Mouse (Mus musculus) heart, postnatal 0 days (tissue): Measurements from ENCODE around the gene Rarg. TPM values are rescaled to one million over a fixed set of nuclear protein-coding genes. Genes with fewer than 3 reads are reported as not detected.

ENCODE experiments used
- ATAC-seq: fragments of 200-750 bp; cut with Nextera tagmentation; 2 replicates; pipeline ENCODE4 v1.8.0; 2017; ENCODE audit warnings: low read depth, moderate number of reproducible peaks, moderate library complexity; ENCODE audit not compliant: insufficient read depth
- DNase-seq: peaks from one replicate; pipeline ENCODE4 v3.0.0-alpha.2; 2016; ENCODE audit warnings: low spot score
- H3K27ac ChIP-seq: fragments of 300-500 bp; sonication (generic); 2 replicates; pipeline ENCODE4 v1.5.1; 2014; ENCODE audit warnings: low read depth, mild to moderate bottlenecking
- H3K27me3 ChIP-seq: fragments of 300-500 bp; sonication (generic); 2 replicates; pipeline ENCODE4 v1.6.1; 2014; ENCODE audit warnings: low read length, mixed read lengths; ENCODE audit not compliant: control insufficient read depth, insufficient read depth
- H3K36me3 ChIP-seq: fragments of 300-500 bp; sonication (generic); replicated peaks from 2 replicates; pipeline ENCODE4 v1.6.1; 2014; ENCODE audit warnings: low read length, mixed read lengths; ENCODE audit not compliant: control insufficient read depth, insufficient read depth
- H3K4me1 ChIP-seq: fragments of 300-500 bp; sonication (generic); 2 replicates; pipeline ENCODE4 v1.6.1; 2014; ENCODE audit warnings: antibody characterized with exemption; ENCODE audit not compliant: control insufficient read depth, insufficient read depth
- H3K4me2 ChIP-seq: fragments of 300-500 bp; sonication (generic); 2 replicates; pipeline ENCODE4 v1.6.1; 2014; ENCODE audit warnings: low read depth, mild to moderate bottlenecking, low read length, moderate library complexity
- H3K4me3 ChIP-seq: fragments of 300-500 bp; sonication (generic); 2 replicates; pipeline ENCODE4 v1.5.1; 2014; ENCODE audit warnings: low read depth, low read length
- H3K9ac ChIP-seq: fragments of 300-500 bp; sonication (generic); replicated peaks from 2 replicates; pipeline ENCODE4 v1.6.1; 2014; ENCODE audit warnings: low read depth, low read length, mixed read lengths
- H3K9me3 ChIP-seq: fragments of 300-500 bp; sonication (generic); replicated peaks from 2 replicates; pipeline ENCODE4 v1.6.1; 2016; ENCODE audit warnings: low read length; ENCODE audit not compliant: control insufficient read depth
- CTCF ChIP-seq: IDR thresholded peaks from 2 replicates; pipeline ENCODE4 v1.5.1; 2016; ENCODE audit warnings: antibody characterized with exemption, control low read depth, low read depth
- EP300 ChIP-seq: IDR thresholded peaks from 2 replicates; pipeline ENCODE4 v1.6.1; 2016; ENCODE audit warnings: antibody characterized with exemption, low read depth
- WGBS: fragments of 180-500 bp; shearing (Covaris S2); extraction: QIAGEN DNeasy Blood & Tissue Kit; methylation state at CpG from one replicate; pipeline ENCODE4 v1.1.7; 2014; 5-methylcytosine and 5-hydroxymethylcytosine counted together
- polyA plus RNA-seq: library from polyadenylated mRNA; unstranded; fragments of >200 nt; fragmentation: Nextera tagmentation; extraction: Ambion mirVana; gene quantifications from 2 replicates; pipeline ENCODE4 v1.2.1, GENCODE M21; 2015
- total RNA-seq: library from RNA; depleted of rRNA; stranded (reverse); fragments of >200 nt; gene quantifications from 2 replicates; pipeline ENCODE4 v1.2.3, GENCODE M21; 2014; ENCODE audit warnings: low replicate concordance

Gene Rarg
- total and polyA plus RNA-seq, 2 experiments from 2014 or later: 6.0 to 8.9 TPM

DNA sequence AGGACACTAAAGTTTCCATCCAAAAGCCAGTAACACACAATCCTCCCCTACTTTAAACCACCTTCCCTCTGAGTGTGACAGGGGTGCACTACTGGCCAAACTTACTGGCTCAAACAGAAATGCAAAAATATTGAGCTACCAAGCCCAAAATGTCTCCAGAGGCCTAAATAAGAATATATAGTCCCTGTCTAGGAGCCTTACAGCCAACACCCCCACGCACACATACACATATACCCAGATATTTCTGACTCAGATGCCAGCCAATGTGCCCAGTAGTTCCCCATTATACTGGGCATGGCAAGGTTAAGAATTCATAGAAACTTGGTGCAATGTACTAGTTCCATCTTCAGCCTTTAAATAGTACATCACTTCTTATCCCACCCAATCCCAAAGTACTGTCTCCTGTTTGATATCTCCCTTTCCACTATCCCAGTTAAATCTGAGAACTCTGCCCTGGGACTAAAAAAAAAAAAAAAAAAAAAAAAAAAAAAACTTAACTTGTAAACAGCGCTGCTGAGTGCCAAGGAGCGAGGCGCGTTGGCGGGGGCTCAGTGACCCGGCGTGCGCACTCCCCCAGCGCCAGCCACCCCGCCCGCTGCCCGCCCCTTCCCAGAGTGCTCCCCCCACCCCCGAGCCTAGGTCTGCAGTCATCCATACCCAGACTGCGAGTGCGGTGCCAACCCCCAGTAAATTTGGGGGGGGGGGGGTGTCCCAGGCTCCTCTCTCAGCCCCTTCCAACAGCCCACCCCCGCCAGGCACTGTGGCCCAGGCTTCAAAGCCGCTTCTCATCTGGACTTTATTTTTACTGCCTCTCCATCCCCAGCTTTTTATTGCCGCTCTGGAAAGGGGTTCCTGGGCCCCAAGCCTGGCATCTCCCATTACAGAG lies 12.8 kb downstream of the Rarg start:
- 23% methylated on average over 19 of the region's 19 CpGs for WGBS
- Histone ChIP-seq H3K4me3 (peak overlapping the region; percentile 67), H3K4me1 (0 out of 2 replicates have a peak, but pooled peaks cover 12% of the 10 kb centered on the region), H3K9ac (peak overlapping the region; percentile 61), H3K27ac (peak overlapping the region; percentile 62), H3K27me3 (no peaks in the 10 kb centered on the region), H3K36me3 (no peaks in the 10 kb centered on the region), H3K9me3 (no peaks in the 10 kb centered on the region), H3K4me2 (peak overlapping the region; percentile 78)
- no peak for ATAC-seq
- TF ChIP-seq EP300 (no peak), CTCF (no peak)
- no peak for DNase-seq

DNA sequence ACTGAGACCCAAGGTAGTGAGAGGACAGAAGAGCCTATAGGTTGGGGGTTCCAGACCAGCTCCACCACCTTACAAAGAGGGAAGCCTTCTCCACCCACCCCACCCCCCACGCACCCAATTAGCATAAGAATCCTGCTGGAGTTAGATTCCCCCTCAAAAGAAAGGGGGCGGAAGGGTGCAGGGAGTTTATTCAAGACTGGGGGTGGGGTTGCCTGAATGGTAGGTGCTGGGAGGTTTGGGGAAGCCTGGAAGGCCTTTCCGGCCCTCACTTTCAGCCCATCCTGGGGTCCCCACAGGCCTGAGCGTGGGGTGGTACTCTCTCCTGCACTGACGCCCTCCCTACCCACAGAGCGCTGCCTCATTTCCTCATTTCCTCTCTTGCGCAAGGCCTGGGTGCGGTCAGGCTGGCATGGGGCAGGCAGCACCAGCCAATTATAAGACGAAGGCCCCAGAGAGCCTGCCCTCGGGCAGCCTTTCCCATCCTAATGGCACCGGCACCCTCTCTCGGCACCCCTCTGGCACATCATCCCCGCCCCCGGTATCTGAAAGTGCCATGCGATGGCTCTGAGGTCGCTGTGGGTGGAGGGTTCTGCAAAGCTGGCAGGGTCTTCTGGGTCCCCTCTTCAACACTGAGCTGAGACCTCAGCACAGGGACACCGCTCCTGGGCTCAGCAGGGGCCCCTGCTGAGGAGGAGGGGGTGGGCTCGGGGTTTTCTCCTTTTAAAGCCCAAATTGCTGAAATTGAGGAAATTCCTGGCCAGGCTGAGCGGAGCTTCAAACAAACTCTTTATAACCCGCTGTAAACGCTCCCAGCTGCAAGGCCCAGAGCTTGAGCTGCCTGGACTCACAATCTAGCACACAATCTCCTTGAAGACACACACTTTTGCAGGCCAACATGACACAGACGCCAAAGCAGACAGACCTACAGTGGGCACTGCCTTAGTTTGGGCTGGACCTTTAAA lies 13.8 kb downstream of the Rarg start:
- 39% methylated on average over 22 of the region's 22 CpGs for WGBS
- H3K36me3 ChIP-seq: no peaks in the 10 kb centered on the region
- no peaks in the 10 kb centered on the region for H3K9me3 ChIP-seq
- ATAC-seq (no peak), DNase-seq (no peak)
- H3K9ac ChIP-seq: no peak overlapping the region; the same call in 1 of the 2 replicates
- H3K27ac ChIP-seq: peak overlapping the region; percentile 60
- peak overlapping the region; percentile 78 for H3K4me2 ChIP-seq
- 0 out of 2 replicates have a peak, but pooled peaks cover 7% of the 10 kb centered on the region for H3K4me1 ChIP-seq
- peak overlapping the region; percentile 17; the same call in 1 of the 2 replicates for H3K4me3 ChIP-seq
- H3K27me3 ChIP-seq: no peaks in the 10 kb centered on the region
- TF ChIP-seq EP300: no peak
- TF ChIP-seq CTCF: no peak

DNA sequence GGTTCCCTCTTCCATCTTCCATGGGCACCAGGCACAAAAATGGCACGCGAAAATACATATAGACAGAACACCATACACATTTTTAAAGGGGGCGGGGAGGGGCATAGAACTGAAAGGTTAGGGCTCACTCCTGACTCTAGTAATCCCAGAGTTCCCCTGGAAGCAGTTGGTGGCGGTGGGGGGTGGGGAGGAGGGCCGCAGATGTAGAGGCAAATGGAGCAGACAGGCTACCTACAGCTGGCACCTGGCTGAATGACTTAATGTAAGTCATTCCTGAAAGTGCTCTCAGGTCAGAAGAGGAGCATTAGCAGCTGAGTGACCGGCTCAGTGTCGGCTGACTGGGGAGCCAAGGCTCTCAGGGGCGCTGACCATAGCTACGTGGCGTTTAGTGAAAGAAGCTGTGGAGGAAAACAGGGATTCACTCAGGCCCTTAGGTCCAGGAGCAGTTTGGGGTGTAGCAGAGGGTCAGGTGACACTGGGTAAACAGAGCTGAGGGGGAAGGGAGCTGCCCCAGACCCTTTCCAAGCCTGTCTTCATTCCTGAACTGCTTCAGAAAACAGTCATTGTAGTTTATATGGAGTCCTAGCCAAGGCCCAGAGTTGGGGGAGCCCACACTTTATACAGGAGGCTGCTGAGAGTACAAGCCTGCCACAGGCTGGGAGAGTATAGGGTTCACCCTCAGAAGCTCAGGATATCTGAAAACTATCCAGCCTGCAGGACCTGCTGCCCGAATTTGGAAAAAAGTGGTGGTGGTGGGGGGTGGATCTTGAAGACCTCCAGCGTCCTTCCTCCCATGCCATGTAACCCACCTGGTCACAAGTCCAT lies 14.7 kb downstream of the Rarg start:
- H3K36me3 ChIP-seq: no peaks in the 10 kb centered on the region
- WGBS: 50% methylated on average over 12 of the region's 12 CpGs
- no peak for TF ChIP-seq EP300
- no peak for TF ChIP-seq CTCF
- H3K4me1 ChIP-seq: 0 out of 2 replicates have a peak, but pooled peaks cover 2% of the 10 kb centered on the region
- no peaks in the 10 kb centered on the region for H3K9me3 ChIP-seq
- ATAC-seq: no peak
- H3K9ac ChIP-seq: no peak overlapping the region
- H3K27me3 ChIP-seq: no peaks in the 10 kb centered on the region
- H3K27ac ChIP-seq: peak overlapping the region; percentile 60; the same call in 1 of the 2 replicates
- H3K4me3 ChIP-seq: no peak overlapping the region
- no peak for DNase-seq
- H3K4me2 ChIP-seq: peak overlapping the region; percentile 78

DNA sequence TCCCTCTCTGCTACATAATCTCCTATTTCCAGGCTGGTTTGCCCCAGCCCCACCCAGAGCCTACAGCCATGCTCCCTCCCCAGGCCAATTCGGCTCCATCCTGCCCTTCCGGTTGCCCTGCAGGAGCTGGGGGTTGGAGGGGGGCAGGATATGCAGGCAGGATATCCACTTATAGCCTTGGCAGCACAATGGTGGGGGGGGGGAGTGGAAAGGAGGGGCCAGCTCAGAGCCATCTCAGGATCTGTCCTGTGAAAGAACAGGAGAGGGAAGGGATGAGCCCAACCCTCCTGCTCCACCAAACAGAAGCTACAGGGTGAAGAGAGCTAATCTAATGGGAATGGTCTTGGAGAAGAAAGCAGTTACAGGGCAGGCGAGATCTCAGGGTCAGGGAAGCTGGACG lies 16.7 kb downstream of the Rarg start:
- no peaks in the 10 kb centered on the region for H3K9me3 ChIP-seq
- ATAC-seq: peak; percentile 49
- H3K4me3 ChIP-seq: no peak overlapping the region
- DNase-seq: peak; percentile 49
- 51% methylated on average over 4 of the region's 4 CpGs for WGBS
- H3K9ac ChIP-seq: no peak overlapping the region
- no peaks in the 10 kb centered on the region for H3K36me3 ChIP-seq
- H3K27me3 ChIP-seq: no peaks in the 10 kb centered on the region
- H3K4me1 ChIP-seq: peaks cover 2% of the 10 kb centered on the region; the same call in 1 of the 2 replicates
- H3K4me2 ChIP-seq: no peak overlapping the region
- TF ChIP-seq CTCF (no peak), EP300 (0 out of 2 replicates have a peak, but pooled peaks have one; percentile 58)
- peak overlapping the region; percentile 60 for H3K27ac ChIP-seq

DNA sequence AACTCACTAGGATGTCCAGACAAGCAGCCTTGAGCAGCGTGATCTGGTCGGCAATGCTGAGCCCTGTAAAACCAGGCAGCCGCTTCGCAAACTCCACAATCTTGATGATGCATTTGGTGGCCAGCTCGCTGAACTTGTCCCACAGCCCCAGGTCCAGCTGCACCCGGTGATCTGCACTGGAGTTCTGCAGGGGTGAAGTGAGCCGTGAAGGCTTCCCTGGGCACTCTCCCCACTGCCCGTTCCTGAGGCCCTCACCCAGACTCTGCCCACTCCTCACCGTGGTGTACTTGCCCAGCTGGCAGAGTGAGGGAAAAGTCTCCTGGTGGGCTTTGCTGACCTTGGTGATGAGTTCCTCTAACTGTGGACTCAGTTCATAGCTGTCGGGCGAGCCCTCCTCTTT lies 17.5 kb downstream of the Rarg start:
- 68% methylated on average over 11 of the region's 11 CpGs for WGBS
- no peak for DNase-seq
- Histone ChIP-seq H3K36me3 (no peaks in the 10 kb centered on the region), H3K27me3 (no peaks in the 10 kb centered on the region), H3K4me1 (peaks cover 2% of the 10 kb centered on the region; the same call in 1 of the 2 replicates), H3K9me3 (no peaks in the 10 kb centered on the region), H3K27ac (0 out of 2 replicates have a peak overlapping the region, but pooled peaks have one; percentile 2), H3K4me3 (no peak overlapping the region), H3K9ac (no peak overlapping the region), H3K4me2 (no peak overlapping the region)
- no peak for ATAC-seq
- TF ChIP-seq EP300: no peak
- TF ChIP-seq CTCF: no peak
